Mouse (Mus musculus) stomach, embryonic 14.5 days (tissue): ENCODE measurements around the gene Stx6. TPM values are rescaled to one million over a fixed set of nuclear protein-coding genes. Genes with fewer than 3 reads are reported as not detected.
A peak's percentile ranks its signal among the peaks of the same experiment; 100 is the strongest.

Experiments used
- ATAC-seq: fragments of 200-750 bp; cut with Nextera tagmentation; 2 replicates; pipeline ENCODE4 v1.8.0; 2017; ENCODE audit warnings: low read depth, moderate TSS enrichment; ENCODE audit not compliant: insufficient number of reproducible peaks, insufficient read depth, low FRiP score
- H3K27ac ChIP-seq: fragments of 300-500 bp; sonication (generic); 2 replicates; pipeline ENCODE4 v1.5.1; 2014; ENCODE audit warnings: mild to moderate bottlenecking, low read length, moderate library complexity, mixed read lengths
- H3K27me3 ChIP-seq: fragments of 300-500 bp; sonication (generic); 2 replicates; pipeline ENCODE4 v1.6.1; 2014; ENCODE audit warnings: low read length, control low read depth, mixed read lengths; ENCODE audit not compliant: control insufficient read depth, insufficient read depth
- H3K36me3 ChIP-seq: fragments of 300-500 bp; sonication (generic); 2 replicates; pipeline ENCODE4 v1.6.1; 2014; ENCODE audit warnings: mild to moderate bottlenecking, control low read depth, low read length, moderate library complexity, mixed read lengths; ENCODE audit not compliant: control insufficient read depth, insufficient read depth
- H3K4me1 ChIP-seq: fragments of 300-500 bp; sonication (generic); 2 replicates; pipeline ENCODE4 v1.6.1; 2014; ENCODE audit warnings: low read length, control low read depth, mixed read lengths; ENCODE audit not compliant: control insufficient read depth, insufficient read depth
- H3K4me2 ChIP-seq: fragments of 300-500 bp; sonication (generic); replicated peaks from 2 replicates; pipeline ENCODE4 v1.6.1; 2014; ENCODE audit warnings: low read depth, low read length, control low read depth
- H3K4me3 ChIP-seq: fragments of 300-500 bp; sonication (generic); 2 replicates; pipeline ENCODE4 v1.5.1; 2014; ENCODE audit warnings: low read depth, low read length, control low read depth
- H3K9ac ChIP-seq: fragments of 300-500 bp; sonication (generic); replicated peaks from 2 replicates; pipeline ENCODE4 v1.6.1; 2014; ENCODE audit warnings: low read depth, mild to moderate bottlenecking, control low read depth, low read length, moderate library complexity, mixed read lengths
- H3K9me3 ChIP-seq: fragments of 300-500 bp; sonication (generic); 2 replicates; pipeline ENCODE4 v1.6.1; 2016; ENCODE audit warnings: low read depth, low read length, control low read depth; ENCODE audit not compliant: control insufficient read depth
- WGBS: fragments of 180-500 bp; shearing (Covaris S2); extraction: QIAGEN DNeasy Blood & Tissue Kit; methylation state at CpG from one replicate; pipeline ENCODE4 v1.1.7; 2014; 5-methylcytosine and 5-hydroxymethylcytosine counted together
- polyA plus RNA-seq: library from polyadenylated mRNA; unstranded; fragments of >200 nt; fragmentation: Nextera tagmentation; extraction: Ambion mirVana; gene quantifications from 2 replicates; pipeline ENCODE4 v1.2.1, GENCODE M21; 2014

Stx6 gene
- polyA plus RNA-seq, 1 experiment from 2014 or later: 80.1 TPM

- Histone ChIP-seq H3K27ac (no peak overlapping the region), H3K27me3 (no peaks in the 10 kb centered on the region), H3K4me3 (no peak overlapping the region), H3K36me3 (no peaks in the 10 kb centered on the region), H3K9me3 (no peaks in the 10 kb centered on the region), H3K4me2 (no peak overlapping the region), H3K9ac (no peak overlapping the region), H3K4me1 (peaks cover 9% of the 10 kb centered on the region; the same call in 1 of the 2 replicates)
- WGBS: 94% methylated on average over 6 of the region's 6 CpGs
- no peak for ATAC-seq
These were observed 64.5 kb downstream of the Stx6 start for GRCm38 (mm10) chr1:155223036-155223435.

DNA sequence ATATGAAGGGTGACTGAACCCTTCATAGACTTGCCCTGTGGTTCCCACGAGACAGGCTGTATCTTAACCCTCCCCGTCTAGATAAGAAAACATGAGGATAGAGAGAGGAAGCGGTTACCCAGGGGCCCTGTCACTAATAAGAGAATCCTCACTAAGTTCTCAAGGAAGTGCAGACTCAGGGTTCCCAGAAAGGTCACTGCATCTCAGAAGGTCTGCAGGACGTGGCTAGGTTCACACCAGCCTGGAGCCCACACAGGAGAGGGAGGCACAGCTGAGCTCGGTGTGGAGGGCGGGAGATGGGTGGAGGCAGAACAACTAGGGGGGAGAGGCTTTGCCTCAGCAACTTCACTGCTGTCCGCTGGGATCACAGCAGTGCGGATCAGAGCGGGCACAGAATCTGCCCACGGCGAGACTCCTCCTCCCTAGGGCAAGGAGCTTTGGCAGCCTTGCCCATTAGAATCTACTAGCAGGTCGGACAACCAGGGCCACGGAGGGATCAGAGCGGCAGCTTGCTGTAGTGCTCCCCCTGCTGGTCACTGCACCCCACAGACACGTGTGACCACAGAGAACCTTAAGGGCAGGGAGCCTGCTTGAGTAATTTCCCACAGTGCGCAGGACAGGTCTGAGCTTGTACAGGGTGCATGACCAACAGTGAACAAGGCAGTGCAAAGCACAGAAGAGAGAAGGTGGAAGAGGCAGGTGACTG lies 65.5 kb downstream of the Stx6 start:
- H3K9ac ChIP-seq: no peak overlapping the region
- ATAC-seq: peak; percentile 73

GRCm38 (mm10) chr1:155229464-155230411 lies 71.2 kb downstream of the Stx6 start:
- Histone ChIP-seq H3K4me3 (no peak overlapping the region), H3K4me1 (peaks cover 31% of the 10 kb centered on the region), H3K27me3 (no peaks in the 10 kb centered on the region), H3K9me3 (no peaks in the 10 kb centered on the region), H3K9ac (no peak overlapping the region), H3K27ac (peak overlapping the region; percentile 30; the same call in 1 of the 2 replicates), H3K36me3 (no peaks in the 10 kb centered on the region), H3K4me2 (no peak overlapping the region)
- 0 out of 2 replicates have a peak, but pooled peaks have one; percentile 3 for ATAC-seq
- 40% methylated on average over 14 of the region's 14 CpGs for WGBS

More for the DNA sequence above, 65.5 kb downstream of the Stx6 start:
- Histone ChIP-seq H3K4me3 (no peak overlapping the region), H3K36me3 (no peaks in the 10 kb centered on the region), H3K9me3 (no peaks in the 10 kb centered on the region), H3K27me3 (no peaks in the 10 kb centered on the region), H3K27ac (no peak overlapping the region), H3K4me1 (peaks cover 9% of the 10 kb centered on the region; the same call in 1 of the 2 replicates), H3K4me2 (peak overlapping the region; percentile 19; the same call in 1 of the 2 replicates)
- WGBS: 26% methylated on average over 16 of the region's 16 CpGs

- Histone ChIP-seq H3K27me3 (no peaks in the 10 kb centered on the region), H3K9ac (no peak overlapping the region), H3K4me2 (no peak overlapping the region), H3K4me3 (no peak overlapping the region), H3K36me3 (no peaks in the 10 kb centered on the region), H3K27ac (no peak overlapping the region; the same call in 1 of the 2 replicates), H3K4me1 (peaks cover 50% of the 10 kb centered on the region), H3K9me3 (no peaks in the 10 kb centered on the region)
- WGBS: 62% methylated on average over 12 of the region's 12 CpGs
- ATAC-seq: no peak
These were observed 73.9 kb downstream of the Stx6 start for GRCm38 (mm10) chr1:155232385-155232784.

GRCm38 (mm10) chr1:155232786-155233185 lies 74.3 kb downstream of the Stx6 start:
- Histone ChIP-seq H3K27me3 (no peaks in the 10 kb centered on the region), H3K4me3 (no peak overlapping the region), H3K4me1 (peaks cover 50% of the 10 kb centered on the region), H3K9me3 (no peaks in the 10 kb centered on the region), H3K4me2 (no peak overlapping the region), H3K27ac (no peak overlapping the region; the same call in 1 of the 2 replicates), H3K36me3 (no peaks in the 10 kb centered on the region), H3K9ac (no peak overlapping the region)
- ATAC-seq: no peak
- 58% methylated on average over 6 of the region's 6 CpGs for WGBS

DNA sequence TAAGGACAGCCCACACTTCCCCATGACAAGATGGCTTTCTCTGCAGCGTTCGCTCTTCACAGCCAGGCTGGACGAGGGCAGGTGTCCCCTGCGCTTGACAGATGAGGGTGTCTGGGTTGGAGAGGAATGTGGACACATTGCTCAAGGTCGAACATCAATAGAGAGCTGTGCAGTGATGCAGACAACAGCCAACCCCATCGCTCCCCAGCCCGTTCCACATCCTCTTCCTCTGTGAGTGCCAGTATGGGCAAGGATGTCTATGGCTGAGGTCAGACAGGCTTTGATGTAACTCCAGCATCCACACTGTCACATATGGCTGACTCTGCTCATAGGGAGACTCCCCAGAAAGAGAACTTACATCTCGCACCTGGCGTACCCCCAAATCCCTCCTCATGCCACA lies 74.9 kb downstream of the Stx6 start:
- H3K4me3 ChIP-seq: no peak overlapping the region
- H3K9me3 ChIP-seq: no peaks in the 10 kb centered on the region
- H3K9ac ChIP-seq: no peak overlapping the region
- H3K27ac ChIP-seq: peak overlapping the region; percentile 88; the same call in 1 of the 2 replicates
- no peaks in the 10 kb centered on the region for H3K27me3 ChIP-seq
- ATAC-seq: no peak
- peaks cover 50% of the 10 kb centered on the region for H3K4me1 ChIP-seq
- H3K36me3 ChIP-seq: no peaks in the 10 kb centered on the region
- WGBS: 78% methylated on average over 9 of the region's 9 CpGs
- H3K4me2 ChIP-seq: no peak overlapping the region

- WGBS: 31% methylated on average over 14 of the region's 14 CpGs
- no peak overlapping the region for H3K4me3 ChIP-seq
- peaks cover 50% of the 10 kb centered on the region for H3K4me1 ChIP-seq
- H3K27ac ChIP-seq: peak overlapping the region; percentile 88
- no peak overlapping the region for H3K9ac ChIP-seq
- no peak overlapping the region for H3K4me2 ChIP-seq
- peak; percentile 40; the same call in 1 of the 2 replicates for ATAC-seq
- no peaks in the 10 kb centered on the region for H3K27me3 ChIP-seq
- no peaks in the 10 kb centered on the region for H3K36me3 ChIP-seq
- H3K9me3 ChIP-seq: no peaks in the 10 kb centered on the region
These were observed 75.6 kb downstream of the Stx6 start for GRCm38 (mm10) chr1:155233931-155234607.

- Histone ChIP-seq H3K4me3 (no peak overlapping the region), H3K4me1 (peaks cover 41% of the 10 kb centered on the region), H3K9me3 (no peaks in the 10 kb centered on the region)
These were observed 77.1 kb downstream of the Stx6 start for GRCm38 (mm10) chr1:155235641-155236040.

More at GRCm38 (mm10) chr1:155235641-155236040, 77.1 kb downstream of the Stx6 start:
- no peaks in the 10 kb centered on the region for H3K27me3 ChIP-seq
- no peak overlapping the region for H3K4me2 ChIP-seq
- H3K9ac ChIP-seq: no peak overlapping the region
- H3K36me3 ChIP-seq: no peaks in the 10 kb centered on the region
- no peak for ATAC-seq
- H3K27ac ChIP-seq: no peak overlapping the region
- 13% methylated on average over 2 of the region's 2 CpGs for WGBS
